Mouse (Mus musculus): ENCODE results near the gene Rhox3f.
A peak's percentile ranks its signal among the peaks of the same experiment; 100 is the strongest.
"Not testable (repeated sequence)": the region's sequence is repeated elsewhere in the genome, so short reads cannot be mapped to it uniquely, and the experiment has no call there.

Gene Rhox3f

GRCm38 (mm10) chrX:37580692-37581091 lies at the start of gene Rhox3f:
Gene Rhox3f (plus strand): TSS chrX:37580992.
- not testable (repeated sequence) for DNase-seq (ENCODE audit: low read depth)

GRCm38 (mm10) chrX:37541719-37542118 lies 39.1 kb upstream of the Rhox3f start, which contains the start of gene Rhox3e:
Gene Rhox3e (plus strand): TSS chrX:37542019.
- DNase-seq (ENCODE audit: low read depth) = not testable (repeated sequence)

- not testable (repeated sequence) for DNase-seq (ENCODE audit: low read depth)
Measured at GRCm38 (mm10) chrX:37557112-37557511, 23.7 kb upstream of the Rhox3f start, which contains the start of gene Rhox4e. Gene Rhox4e (plus strand): TSS chrX:37557412.

- DNase-seq (ENCODE audit: low read depth) = not testable (repeated sequence)
Measured at GRCm38 (mm10) chrX:37571105-37571504, 9.7 kb upstream of the Rhox3f start, which contains the start of gene Rhox2f. Gene Rhox2f (plus strand): TSS chrX:37571405.

- DNase-seq (ENCODE audit: low read depth) = peak; percentile 7
Measured at GRCm38 (mm10) chrX:37572638-37573037, 8.2 kb upstream of the Rhox3f start.

- not testable (repeated sequence) for DNase-seq (ENCODE audit: low read depth)
Measured at GRCm38 (mm10) chrX:37607604-37608003, 26.8 kb downstream of the Rhox3f start, which contains the start of gene Rhox4f. Gene Rhox4f (minus strand): TSS chrX:37607704.

GRCm38 (mm10) chrX:37628512-37628911 lies 47.7 kb downstream of the Rhox3f start, which contains the start of gene Rhox3g:
Gene Rhox3g (minus strand): TSS chrX:37628612.
- not testable (repeated sequence) for DNase-seq (ENCODE audit: low read depth)
